Mouse (Mus musculus): ENCODE data around the gene Pitpnm3.

DNA sequence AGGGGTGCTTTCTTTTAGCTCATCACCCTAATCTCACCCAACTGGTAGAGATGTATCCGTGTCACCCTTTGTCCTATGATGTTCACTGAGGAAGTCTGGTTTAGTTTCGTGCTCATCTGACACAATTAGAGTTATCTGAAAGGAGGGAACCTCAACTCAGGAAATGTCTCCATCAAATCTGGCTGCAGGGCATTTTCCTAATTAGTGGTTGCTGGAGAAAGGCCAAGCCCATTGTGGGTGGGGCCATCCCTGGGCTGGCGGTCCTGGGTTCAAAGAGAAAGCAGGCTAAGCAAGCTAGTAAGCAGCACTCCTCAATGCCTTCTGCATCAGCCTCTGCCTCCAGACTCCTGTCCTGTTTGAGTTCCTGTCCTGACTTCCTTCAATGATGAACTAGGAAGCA, 83.4 kb downstream of the Pitpnm3 start:
- TF ChIP-seq POLR2A (IDR thresholded peaks at IDR 0.05; ENCODE audit: low read depth, low read length) (no peak), CTCF (IDR thresholded peaks at IDR 0.05; ENCODE audit: borderline replicate concordance, insufficient read depth, low read length) (no peak)
